Mouse (Mus musculus): ENCODE results near the gene Kif1a. TPM values are rescaled to one million over a fixed set of nuclear protein-coding genes. Genes with fewer than 3 reads are reported as not detected.

Kif1a gene
- polyA plus RNA-seq, 1 experiment = not detected

GRCm38 (mm10) chr1:93010731-93011130 lies 91.0 kb downstream of the Kif1a start:
- TF ChIP-seq POLR2A (IDR thresholded peaks at IDR 0.05; ENCODE audit: borderline replicate concordance, low read depth, low read length) = no peak
- TF ChIP-seq CTCF (IDR thresholded peaks at IDR 0.05; ENCODE audit: low read depth, low read length) = peak; percentile 81; the same call in 1 of the 2 replicates
- no peak overlapping the region for H3K4me3 ChIP-seq (ENCODE audit: insufficient read depth, low read length)
- peaks cover 4% of the 10 kb centered on the region for H3K4me1 ChIP-seq (ENCODE audit: control insufficient read depth, insufficient read depth, low read length)
- H3K27ac ChIP-seq (ENCODE audit: insufficient read depth, low read depth, low read length) = no peak overlapping the region

GRCm38 (mm10) chr1:93009196-93009595 lies 92.6 kb downstream of the Kif1a start:
- H3K4me3 ChIP-seq (ENCODE audit: insufficient read depth, low read length) = no peak overlapping the region
- TF ChIP-seq POLR2A (IDR thresholded peaks at IDR 0.05; ENCODE audit: borderline replicate concordance, low read depth, low read length) (no peak), CTCF (IDR thresholded peaks at IDR 0.05; ENCODE audit: low read depth, low read length) (no peak)
- no peak overlapping the region for H3K27ac ChIP-seq (ENCODE audit: insufficient read depth, low read depth, low read length)
- H3K4me1 ChIP-seq (ENCODE audit: control insufficient read depth, insufficient read depth, low read length) = peaks cover 4% of the 10 kb centered on the region

GRCm38 (mm10) chr1:93006061-93006460 lies 95.7 kb downstream of the Kif1a start, which contains the start of gene Aqp12:
Gene Aqp12, plus strand, starts transcription at chr1:93006334.
- Histone ChIP-seq H3K4me3 (ENCODE audit: insufficient read depth, low read length) (no peak within 1 kb of the TSS), H3K27ac (ENCODE audit: insufficient read depth, low read depth, low read length) (no peak within 1 kb of the TSS), H3K4me1 (ENCODE audit: control insufficient read depth, insufficient read depth, low read length) (no peaks in the 10 kb centered on the region)
- TF ChIP-seq POLR2A (IDR thresholded peaks at IDR 0.05; ENCODE audit: borderline replicate concordance, low read depth, low read length) (no peak), CTCF (IDR thresholded peaks at IDR 0.05; ENCODE audit: low read depth, low read length) (no peak)

- H3K27ac ChIP-seq (ENCODE audit: insufficient read depth, low read depth, low read length) = no peak overlapping the region
- H3K4me3 ChIP-seq (ENCODE audit: insufficient read depth, low read length) = no peak overlapping the region
- TF ChIP-seq POLR2A (IDR thresholded peaks at IDR 0.05; ENCODE audit: borderline replicate concordance, low read depth, low read length) (no peak), CTCF (IDR thresholded peaks at IDR 0.05; ENCODE audit: low read depth, low read length) (no peak)
- no peaks in the 10 kb centered on the region for H3K4me1 ChIP-seq (ENCODE audit: control insufficient read depth, insufficient read depth, low read length)
Observed at GRCm38 (mm10) chr1:92992880-92993279, 108.9 kb downstream of the Kif1a start.

GRCm38 (mm10) chr1:92992214-92992855 lies 109.4 kb downstream of the Kif1a start:
- no peak overlapping the region for H3K27ac ChIP-seq (ENCODE audit: insufficient read depth, low read depth, low read length)
- TF ChIP-seq CTCF (IDR thresholded peaks at IDR 0.05; ENCODE audit: low read depth, low read length) (no peak), POLR2A (IDR thresholded peaks at IDR 0.05; ENCODE audit: borderline replicate concordance, low read depth, low read length) (no peak)
- H3K4me3 ChIP-seq (ENCODE audit: insufficient read depth, low read length) = no peak overlapping the region
- H3K4me1 ChIP-seq (ENCODE audit: control insufficient read depth, insufficient read depth, low read length) = no peaks in the 10 kb centered on the region

- H3K4me1 ChIP-seq (ENCODE audit: control insufficient read depth, insufficient read depth, low read length) = no peaks in the 10 kb centered on the region
- TF ChIP-seq POLR2A (IDR thresholded peaks at IDR 0.05; ENCODE audit: borderline replicate concordance, low read depth, low read length) (no peak), CTCF (IDR thresholded peaks at IDR 0.05; ENCODE audit: low read depth, low read length) (no peak)
- H3K27ac ChIP-seq (ENCODE audit: insufficient read depth, low read depth, low read length) = no peak overlapping the region
- H3K4me3 ChIP-seq (ENCODE audit: insufficient read depth, low read length) = no peak overlapping the region
Observed at GRCm38 (mm10) chr1:92989891-92990290, 111.9 kb downstream of the Kif1a start.

GRCm38 (mm10) chr1:92988894-92989293 lies 112.9 kb downstream of the Kif1a start:
- TF ChIP-seq POLR2A (IDR thresholded peaks at IDR 0.05; ENCODE audit: borderline replicate concordance, low read depth, low read length) (no peak), CTCF (IDR thresholded peaks at IDR 0.05; ENCODE audit: low read depth, low read length) (no peak)
- Histone ChIP-seq H3K4me3 (ENCODE audit: insufficient read depth, low read length) (no peak overlapping the region), H3K27ac (ENCODE audit: insufficient read depth, low read depth, low read length) (no peak overlapping the region), H3K4me1 (ENCODE audit: control insufficient read depth, insufficient read depth, low read length) (no peaks in the 10 kb centered on the region)

- Histone ChIP-seq H3K4me1 (ENCODE audit: control insufficient read depth, insufficient read depth, low read length) (peaks cover 3% of the 10 kb centered on the region; the same call in 1 of the 2 replicates), H3K4me3 (ENCODE audit: insufficient read depth, low read length) (no peak overlapping the region), H3K27ac (ENCODE audit: insufficient read depth, low read depth, low read length) (no peak overlapping the region)
- TF ChIP-seq CTCF (IDR thresholded peaks at IDR 0.05; ENCODE audit: low read depth, low read length) (no peak), POLR2A (IDR thresholded peaks at IDR 0.05; ENCODE audit: borderline replicate concordance, low read depth, low read length) (no peak)
Observed at GRCm38 (mm10) chr1:92984999-92985398, 116.8 kb downstream of the Kif1a start.

GRCm38 (mm10) chr1:92982931-92983605 lies 118.7 kb downstream of the Kif1a start:
- Histone ChIP-seq H3K4me3 (ENCODE audit: insufficient read depth, low read length) (no peak overlapping the region), H3K4me1 (ENCODE audit: control insufficient read depth, insufficient read depth, low read length) (peaks cover 7% of the 10 kb centered on the region), H3K27ac (ENCODE audit: insufficient read depth, low read depth, low read length) (no peak overlapping the region)
- TF ChIP-seq CTCF (IDR thresholded peaks at IDR 0.05; ENCODE audit: low read depth, low read length) (no peak), POLR2A (IDR thresholded peaks at IDR 0.05; ENCODE audit: borderline replicate concordance, low read depth, low read length) (no peak)
